Mouse (Mus musculus) midbrain, embryonic 13.5 days (tissue): ENCODE measurements around the gene Nsmce4a. TPM values are rescaled to one million over a fixed set of nuclear protein-coding genes. Genes with fewer than 3 reads are reported as not detected.
A peak's percentile ranks its signal among the peaks of the same experiment; 100 is the strongest.
"Not testable (repeated sequence)": the region's sequence is repeated elsewhere in the genome, so short reads cannot be mapped to it uniquely, and the experiment has no call there.

Experiments used
- ATAC-seq: fragments of 200-750 bp; cut with Nextera tagmentation; 2 replicates; pipeline ENCODE4 v1.8.0; 2017; ENCODE audit warnings: mild to moderate bottlenecking, moderate TSS enrichment, moderate library complexity
- H3K27ac ChIP-seq: fragments of 300-500 bp; sonication (generic); 2 replicates; pipeline ENCODE4 v1.5.1; 2015; ENCODE audit warnings: inconsistent platforms, mild to moderate bottlenecking, moderate library complexity
- H3K27me3 ChIP-seq: fragments of 300-500 bp; sonication (generic); 2 replicates; pipeline ENCODE4 v1.6.1; 2015; ENCODE audit warnings: mild to moderate bottlenecking, inconsistent platforms
- H3K36me3 ChIP-seq: fragments of 300-500 bp; sonication (generic); 2 replicates; pipeline ENCODE4 v1.6.1; 2015; ENCODE audit warnings: mild to moderate bottlenecking, inconsistent platforms
- H3K4me1 ChIP-seq: fragments of 300-500 bp; sonication (generic); replicated peaks from 2 replicates; pipeline ENCODE4 v1.6.1; 2015; ENCODE audit warnings: inconsistent platforms
- H3K4me2 ChIP-seq: fragments of 300-500 bp; sonication (generic); replicated peaks from 2 replicates; pipeline ENCODE4 v1.6.1; 2015; ENCODE audit warnings: moderate library complexity, mild to moderate bottlenecking, inconsistent platforms
- H3K4me3 ChIP-seq: fragments of 300-500 bp; sonication (generic); replicated peaks from 2 replicates; pipeline ENCODE4 v1.5.1; 2015; ENCODE audit warnings: mild to moderate bottlenecking, inconsistent platforms
- H3K9ac ChIP-seq: fragments of 300-500 bp; sonication (generic); replicated peaks from 2 replicates; pipeline ENCODE4 v1.6.1; 2015; ENCODE audit warnings: mild to moderate bottlenecking, inconsistent platforms
- H3K9me3 ChIP-seq: fragments of 300-500 bp; sonication (generic); 2 replicates; pipeline ENCODE4 v1.6.1; 2016; ENCODE audit warnings: mild to moderate bottlenecking, inconsistent platforms
- WGBS: fragments of 180-500 bp; shearing (Covaris S2); methylation state at CpG from one replicate; pipeline ENCODE4 v1.1.7; 2015; 5-methylcytosine and 5-hydroxymethylcytosine counted together
- polyA plus RNA-seq: library from polyadenylated mRNA; unstranded; fragments of >200 nt; fragmentation: Nextera tagmentation; extraction: Ambion mirVana; gene quantifications from 2 replicates; pipeline ENCODE4 v1.2.1, GENCODE M21; 2015

Nsmce4a gene
- polyA plus RNA-seq, 1 experiment from 2014 or later = 114 TPM

- Histone ChIP-seq H3K4me1 (peaks cover 22% of the 10 kb centered on the region), H3K36me3 (no peaks in the 10 kb centered on the region), H3K27ac (peak overlapping the region; percentile 74), H3K27me3 (no peaks in the 10 kb centered on the region), H3K4me3 (no peak overlapping the region), H3K9me3 (no peaks in the 10 kb centered on the region), H3K4me2 (no peak overlapping the region), H3K9ac (0 out of 2 replicates have a peak overlapping the region, but pooled peaks have one; percentile 14)
- 45% methylated on average over 6 of the region's 6 CpGs for WGBS
- no peak for ATAC-seq
Observed at GRCm38 (mm10) chr7:130597546-130597945, 24.6 kb upstream of the Nsmce4a start.

- 58% methylated on average over 9 of the region's 19 CpGs for WGBS
- not testable (repeated sequence) for H3K27me3 ChIP-seq
Observed at GRCm38 (mm10) chr7:130596079-130596855, 23.3 kb upstream of the Nsmce4a start.

GRCm38 (mm10) chr7:130593375-130594239 lies 20.7 kb upstream of the Nsmce4a start:
- not testable (repeated sequence) for H3K4me2 ChIP-seq, H3K9me3 ChIP-seq, H3K27me3 ChIP-seq, H3K36me3 ChIP-seq, H3K9ac ChIP-seq, H3K4me3 ChIP-seq
- 33% methylated on average over 8 of the region's 11 CpGs for WGBS
- Histone ChIP-seq H3K4me1 (peaks cover 35% of the 10 kb centered on the region), H3K27ac (peak overlapping the region; percentile 69; the same call in 1 of the 2 replicates)
- peak; percentile 69 for ATAC-seq

More at GRCm38 (mm10) chr7:130596079-130596855, 23.3 kb upstream of the Nsmce4a start:
- H3K9me3 ChIP-seq, H3K4me3 ChIP-seq, H3K27ac ChIP-seq, H3K36me3 ChIP-seq, H3K4me2 ChIP-seq, H3K9ac ChIP-seq, ATAC-seq: not testable (repeated sequence)
- H3K4me1 ChIP-seq = peaks cover 22% of the 10 kb centered on the region

GRCm38 (mm10) chr7:130592975-130593374 lies 20.1 kb upstream of the Nsmce4a start:
- H3K27me3 ChIP-seq, H3K27ac ChIP-seq, H3K9ac ChIP-seq, H3K4me2 ChIP-seq, H3K9me3 ChIP-seq, H3K4me3 ChIP-seq, H3K36me3 ChIP-seq: not testable (repeated sequence)
- WGBS = no CpG with 5 or more reads among the region's 11 CpGs
- ATAC-seq = peak; percentile 22; the same call in 1 of the 2 replicates
- peaks cover 31% of the 10 kb centered on the region for H3K4me1 ChIP-seq

GRCm38 (mm10) chr7:130590845-130591437 lies 18.0 kb upstream of the Nsmce4a start:
- Histone ChIP-seq H3K36me3 (no peaks in the 10 kb centered on the region), H3K4me3 (no peak overlapping the region), H3K4me1 (peaks cover 15% of the 10 kb centered on the region), H3K27me3 (0 out of 2 replicates have a peak, but pooled peaks cover 5% of the 10 kb centered on the region), H3K4me2 (no peak overlapping the region), H3K9ac (no peak overlapping the region), H3K27ac (no peak overlapping the region), H3K9me3 (no peaks in the 10 kb centered on the region)
- no peak for ATAC-seq
- 54% methylated on average over 8 of the region's 8 CpGs for WGBS

GRCm38 (mm10) chr7:130590081-130590828 lies 17.3 kb upstream of the Nsmce4a start:
- Histone ChIP-seq H3K27ac (peak overlapping the region; percentile 44; the same call in 1 of the 2 replicates), H3K4me3 (no peak overlapping the region), H3K4me2 (no peak overlapping the region), H3K4me1 (peaks cover 15% of the 10 kb centered on the region), H3K36me3 (no peaks in the 10 kb centered on the region), H3K9ac (no peak overlapping the region), H3K27me3 (0 out of 2 replicates have a peak, but pooled peaks cover 5% of the 10 kb centered on the region), H3K9me3 (no peaks in the 10 kb centered on the region)
- 27% methylated on average over 13 of the region's 13 CpGs for WGBS
- no peak for ATAC-seq

GRCm38 (mm10) chr7:130586521-130587072 lies 13.7 kb upstream of the Nsmce4a start:
- Histone ChIP-seq H3K27me3 (0 out of 2 replicates have a peak, but pooled peaks cover 5% of the 10 kb centered on the region), H3K4me3 (no peak overlapping the region), H3K4me2 (no peak overlapping the region), H3K9me3 (no peaks in the 10 kb centered on the region), H3K4me1 (peaks cover 13% of the 10 kb centered on the region), H3K27ac (no peak overlapping the region), H3K9ac (no peak overlapping the region), H3K36me3 (no peaks in the 10 kb centered on the region)
- WGBS = 83% methylated on average over 2 of the region's 2 CpGs
- ATAC-seq = no peak

- Histone ChIP-seq H3K27ac (no peak overlapping the region), H3K9me3 (no peaks in the 10 kb centered on the region), H3K4me1 (peaks cover 6% of the 10 kb centered on the region), H3K27me3 (no peaks in the 10 kb centered on the region; the same call in 1 of the 2 replicates), H3K9ac (no peak overlapping the region), H3K36me3 (no peaks in the 10 kb centered on the region), H3K4me2 (no peak overlapping the region), H3K4me3 (no peak overlapping the region)
- ATAC-seq = no peak
- 93% methylated on average over 5 of the region's 5 CpGs for WGBS
Observed at GRCm38 (mm10) chr7:130578607-130579006, 5.7 kb upstream of the Nsmce4a start.

GRCm38 (mm10) chr7:130578066-130578465 lies 5.1 kb upstream of the Nsmce4a start:
- Histone ChIP-seq H3K4me3 (no peak overlapping the region), H3K27me3 (no peaks in the 10 kb centered on the region; the same call in 1 of the 2 replicates), H3K9ac (no peak overlapping the region), H3K4me2 (no peak overlapping the region), H3K27ac (no peak overlapping the region), H3K36me3 (no peaks in the 10 kb centered on the region), H3K4me1 (peaks cover 6% of the 10 kb centered on the region), H3K9me3 (no peaks in the 10 kb centered on the region)
- WGBS = 92% methylated on average over 2 of the region's 2 CpGs
- ATAC-seq = no peak

GRCm38 (mm10) chr7:130577388-130578003 lies 4.6 kb upstream of the Nsmce4a start, which contains the start of gene Tacc2:
Tacc2 (plus strand) TSS chr7:130577438.
- no peak within 1 kb of the TSS for H3K9ac ChIP-seq
- H3K36me3 ChIP-seq = no peaks in the 10 kb centered on the region
- H3K4me3 ChIP-seq = no peak within 1 kb of the TSS
- no peak within 1 kb of the TSS for H3K4me2 ChIP-seq
- no peak within 1 kb of the TSS for H3K27ac ChIP-seq
- peaks cover 6% of the 10 kb centered on the region for H3K4me1 ChIP-seq
- WGBS = 56% methylated on average over 15 of the region's 15 CpGs
- no peaks in the 10 kb centered on the region for H3K9me3 ChIP-seq
- H3K27me3 ChIP-seq = no peaks in the 10 kb centered on the region; the same call in 1 of the 2 replicates
- no peak for ATAC-seq
